Mouse (Mus musculus): ENCODE measurements around the gene Znrf3. TPM values are rescaled to one million over a fixed set of nuclear protein-coding genes. Genes with fewer than 3 reads are reported as not detected.
A peak's percentile ranks its signal among the peaks of the same experiment; 100 is the strongest.
"Not testable (repeated sequence)": the region's sequence is repeated elsewhere in the genome, so short reads cannot be mapped to it uniquely, and the experiment has no call there.

The Znrf3 gene
- polyA plus RNA-seq, 1 experiment = 4.3 TPM

GRCm38 (mm10) chr11:5482581-5482980 lies 37.9 kb upstream of the Znrf3 start:
- TF ChIP-seq POLR2A (IDR thresholded peaks at IDR 0.05; ENCODE audit: low read depth, low read length) (no peak), CTCF (IDR thresholded peaks at IDR 0.05; ENCODE audit: extremely low read depth, insufficient read depth, insufficient read length, insufficient replicate concordance) (no peak)
- Histone ChIP-seq H3K4me3 (ENCODE audit: extremely low read depth, insufficient read depth, insufficient read length) (no peak overlapping the region), H3K27ac (ENCODE audit: insufficient read depth, low read length) (no peak overlapping the region), H3K27me3 (ENCODE audit: control insufficient read depth, insufficient read depth, low read length) (no peaks in the 10 kb centered on the region), H3K36me3 (ENCODE audit: control insufficient read depth, insufficient read depth, low read length) (no peaks in the 10 kb centered on the region), H3K4me1 (ENCODE audit: control insufficient read depth, insufficient read depth, insufficient read length) (no peaks in the 10 kb centered on the region)
- no peak for DNase-seq (ENCODE audit: low read depth in 1 of 2, low spot score in 2 of 2)
- 95% methylated on average over 13 of the region's 13 CpGs for WGBS

GRCm38 (mm10) chr11:5478831-5479230 lies 34.2 kb upstream of the Znrf3 start:
- 90% methylated on average over 3 of the region's 3 CpGs for WGBS
- Histone ChIP-seq H3K4me1 (ENCODE audit: control insufficient read depth, insufficient read depth, insufficient read length) (no peaks in the 10 kb centered on the region), H3K27me3 (ENCODE audit: control insufficient read depth, insufficient read depth, low read length) (no peaks in the 10 kb centered on the region), H3K36me3 (ENCODE audit: control insufficient read depth, insufficient read depth, low read length) (no peaks in the 10 kb centered on the region), H3K27ac (ENCODE audit: insufficient read depth, low read length) (no peak overlapping the region), H3K4me3 (ENCODE audit: extremely low read depth, insufficient read depth, insufficient read length) (no peak overlapping the region)
- TF ChIP-seq POLR2A (IDR thresholded peaks at IDR 0.05; ENCODE audit: low read depth, low read length) (no peak), CTCF (IDR thresholded peaks at IDR 0.05; ENCODE audit: extremely low read depth, insufficient read depth, insufficient read length, insufficient replicate concordance) (no peak)
- DNase-seq (ENCODE audit: low read depth in 1 of 2, low spot score in 2 of 2) = no peak

DNA sequence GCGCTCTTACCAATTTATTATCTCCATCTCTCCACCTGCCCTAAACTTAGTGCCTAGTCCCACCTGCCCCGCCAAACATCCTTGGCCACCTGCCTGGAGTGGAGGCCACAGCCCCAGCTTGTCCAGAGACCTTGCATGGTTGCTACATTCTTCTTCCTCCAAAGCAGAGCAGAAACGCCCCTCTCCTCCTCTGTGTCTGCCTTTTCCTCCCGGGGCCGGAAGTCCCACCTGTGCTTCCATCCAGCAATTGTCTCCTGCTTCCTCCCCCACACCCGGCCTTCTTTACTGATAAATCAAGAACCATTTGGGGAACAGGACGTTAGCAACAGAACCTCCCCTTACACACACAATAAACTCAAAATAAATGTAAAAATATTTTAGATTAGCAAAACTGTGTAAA lies 33.5 kb upstream of the Znrf3 start:
- WGBS = 75% methylated on average over 7 of the region's 7 CpGs
- Histone ChIP-seq H3K4me3 (ENCODE audit: extremely low read depth, insufficient read depth, insufficient read length) (no peak overlapping the region), H3K4me1 (ENCODE audit: control insufficient read depth, insufficient read depth, insufficient read length) (no peaks in the 10 kb centered on the region), H3K36me3 (ENCODE audit: control insufficient read depth, insufficient read depth, low read length) (no peaks in the 10 kb centered on the region), H3K27me3 (ENCODE audit: control insufficient read depth, insufficient read depth, low read length) (no peaks in the 10 kb centered on the region), H3K27ac (ENCODE audit: insufficient read depth, low read length) (no peak overlapping the region)
- TF ChIP-seq POLR2A (IDR thresholded peaks at IDR 0.05; ENCODE audit: low read depth, low read length) (no peak), CTCF (IDR thresholded peaks at IDR 0.05; ENCODE audit: extremely low read depth, insufficient read depth, insufficient read length, insufficient replicate concordance) (no peak)
- DNase-seq (ENCODE audit: low read depth in 1 of 2, low spot score in 2 of 2) = no peak

DNA sequence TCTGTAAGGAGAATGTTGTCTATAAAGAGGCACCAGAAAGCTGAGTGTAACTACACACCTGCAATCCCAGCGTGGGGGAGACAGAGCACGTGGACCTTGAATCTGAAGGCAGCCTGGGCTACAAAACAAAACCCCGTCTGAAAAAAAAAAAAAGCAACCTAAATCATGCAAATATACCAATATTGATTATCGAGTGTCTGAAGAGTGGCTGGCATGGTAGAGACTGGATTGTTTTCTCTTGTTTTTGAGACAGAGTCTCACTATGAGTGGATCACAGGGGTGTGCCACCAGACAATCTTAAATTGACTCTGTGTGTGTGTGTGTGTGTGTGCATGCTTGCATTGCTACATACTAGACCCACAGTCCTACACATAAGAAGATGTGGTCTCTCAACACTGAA lies 32.2 kb upstream of the Znrf3 start:
- Histone ChIP-seq H3K27me3 (ENCODE audit: control insufficient read depth, insufficient read depth, low read length) (no peaks in the 10 kb centered on the region), H3K4me1 (ENCODE audit: control insufficient read depth, insufficient read depth, insufficient read length) (no peaks in the 10 kb centered on the region), H3K4me3 (ENCODE audit: extremely low read depth, insufficient read depth, insufficient read length) (no peak overlapping the region), H3K36me3 (ENCODE audit: control insufficient read depth, insufficient read depth, low read length) (no peaks in the 10 kb centered on the region), H3K27ac (ENCODE audit: insufficient read depth, low read length) (no peak overlapping the region)
- no peak for TF ChIP-seq CTCF (IDR thresholded peaks at IDR 0.05; ENCODE audit: extremely low read depth, insufficient read depth, insufficient read length, insufficient replicate concordance)
- no peak for TF ChIP-seq POLR2A (IDR thresholded peaks at IDR 0.05; ENCODE audit: low read depth, low read length)
- no peak for DNase-seq (ENCODE audit: low read depth in 1 of 2, low spot score in 2 of 2)
- WGBS = 90% methylated on average over 4 of the region's 4 CpGs

GRCm38 (mm10) chr11:5475556-5476118 lies 31.0 kb upstream of the Znrf3 start:
- not testable (repeated sequence) for H3K4me3 ChIP-seq (ENCODE audit: extremely low read depth, insufficient read depth, insufficient read length); H3K27ac ChIP-seq (ENCODE audit: insufficient read depth, low read length); H3K4me1 ChIP-seq (ENCODE audit: control insufficient read depth, insufficient read depth, insufficient read length); DNase-seq (ENCODE audit: low read depth in 1 of 2, low spot score in 2 of 2); H3K36me3 ChIP-seq (ENCODE audit: control insufficient read depth, insufficient read depth, low read length); H3K27me3 ChIP-seq (ENCODE audit: control insufficient read depth, insufficient read depth, low read length)
- 88% methylated on average over 2 of the region's 2 CpGs for WGBS

DNA sequence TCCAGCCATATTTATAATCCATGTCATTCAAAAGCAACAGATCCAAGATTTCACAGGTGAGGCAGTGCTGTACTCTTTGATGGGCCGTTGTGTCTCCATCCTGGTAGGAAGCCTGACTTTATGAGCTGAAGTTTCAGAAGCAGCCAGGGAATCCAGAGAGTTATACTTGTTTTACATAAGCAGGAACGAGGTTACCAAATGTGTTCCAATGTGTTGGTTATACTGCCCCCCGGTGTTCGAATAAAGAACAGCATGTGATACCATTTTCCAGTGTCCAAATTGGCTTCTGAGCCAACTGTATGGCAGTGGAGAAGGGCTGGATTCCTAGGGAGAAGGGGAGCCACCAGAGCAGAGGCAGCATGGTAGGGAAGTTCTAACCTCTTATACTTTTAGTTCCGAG lies 29.5 kb upstream of the Znrf3 start:
- Histone ChIP-seq H3K27me3 (ENCODE audit: control insufficient read depth, insufficient read depth, low read length) (no peaks in the 10 kb centered on the region), H3K4me1 (ENCODE audit: control insufficient read depth, insufficient read depth, insufficient read length) (no peaks in the 10 kb centered on the region), H3K27ac (ENCODE audit: insufficient read depth, low read length) (no peak overlapping the region), H3K4me3 (ENCODE audit: extremely low read depth, insufficient read depth, insufficient read length) (no peak overlapping the region), H3K36me3 (ENCODE audit: control insufficient read depth, insufficient read depth, low read length) (no peaks in the 10 kb centered on the region)
- peak; percentile 39 to 41 for DNase-seq (ENCODE audit: low read depth in 1 of 2, low spot score in 2 of 2)
- 17% methylated on average over 5 of the region's 5 CpGs for WGBS
- TF ChIP-seq CTCF (IDR thresholded peaks at IDR 0.05; ENCODE audit: extremely low read depth, insufficient read depth, insufficient read length, insufficient replicate concordance) = peak; percentile 32; the same call in 1 of the 2 replicates
- TF ChIP-seq POLR2A (IDR thresholded peaks at IDR 0.05; ENCODE audit: low read depth, low read length) = no peak

DNA sequence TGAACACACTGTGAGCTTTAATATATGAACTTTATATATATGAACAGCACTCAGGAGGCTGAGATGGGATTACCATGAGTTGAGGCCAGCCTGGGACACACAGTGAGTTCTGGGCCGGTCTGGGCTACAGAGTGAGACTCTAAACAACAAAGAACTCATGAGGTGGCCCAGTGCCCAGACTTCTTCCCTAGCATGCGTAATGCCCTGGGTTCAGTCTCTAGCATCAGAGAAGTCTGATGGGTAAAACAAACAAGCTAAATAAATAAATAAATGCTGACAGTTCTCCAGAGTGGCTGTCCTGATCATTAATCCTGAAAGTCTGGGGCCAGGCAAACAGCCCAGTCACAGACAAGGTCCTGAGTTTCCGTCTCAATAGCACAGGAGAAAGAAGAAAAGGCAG lies 25.4 kb upstream of the Znrf3 start:
- H3K4me3 ChIP-seq (ENCODE audit: extremely low read depth, insufficient read depth, insufficient read length) = no peak overlapping the region
- WGBS = 92% methylated on average over 3 of the region's 3 CpGs
- TF ChIP-seq POLR2A (IDR thresholded peaks at IDR 0.05; ENCODE audit: low read depth, low read length) = no peak
- no peak for TF ChIP-seq CTCF (IDR thresholded peaks at IDR 0.05; ENCODE audit: extremely low read depth, insufficient read depth, insufficient read length, insufficient replicate concordance)

More for the DNA sequence above, 25.4 kb upstream of the Znrf3 start:
- no peaks in the 10 kb centered on the region for H3K27me3 ChIP-seq (ENCODE audit: control insufficient read depth, insufficient read depth, low read length)
- H3K27ac ChIP-seq (ENCODE audit: insufficient read depth, low read length) = no peak overlapping the region
- H3K4me1 ChIP-seq (ENCODE audit: control insufficient read depth, insufficient read depth, insufficient read length) = no peaks in the 10 kb centered on the region
- no peaks in the 10 kb centered on the region for H3K36me3 ChIP-seq (ENCODE audit: control insufficient read depth, insufficient read depth, low read length)
- no peak for DNase-seq (ENCODE audit: low read depth in 1 of 2, low spot score in 2 of 2)
